9 mouse cellular contexts compared by ENCODE assay signal in the genomic region with DNA sequence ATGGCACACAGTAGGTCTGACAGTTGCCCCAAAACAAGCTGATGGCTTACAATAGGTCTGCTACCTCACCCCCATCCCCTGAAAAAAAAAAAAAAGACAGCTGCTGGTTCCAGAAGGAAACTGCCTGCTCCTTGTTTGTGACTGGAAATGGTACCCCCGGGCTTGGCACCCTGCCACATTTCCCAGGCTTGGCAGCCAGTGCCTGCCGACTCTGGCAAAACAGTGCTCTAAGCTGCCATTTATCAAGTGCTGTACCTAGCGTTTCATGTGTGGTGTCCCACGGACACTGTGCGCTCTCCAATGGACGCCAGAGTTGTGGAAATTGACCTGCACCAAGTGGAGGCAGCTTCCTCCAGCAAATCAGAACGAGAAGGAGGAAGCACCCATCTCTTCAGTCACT. TPM values are rescaled to one million over a fixed set of nuclear protein-coding genes. Genes with fewer than 3 reads are reported as not detected.
DNase-seq lines count a peak whose midpoint lies in the region; ATAC-seq lines count a peak whose summit lies in the region.
"Had no signal": no experiment of that assay in that cellular context is flagged by ENCODE, and none has a peak within 500 bp of the region (broad histone marks: within the 10 kb centered on the region; RNA-seq: fewer than 3 reads in every experiment).

No protein-coding gene starts in this region.

- ATAC-seq in limb, embryonic 13.5 days (ENCODE audit: low FRiP score, low read depth): no peak
- no peak for ATAC-seq in embryonic facial prominence, embryonic 13.5 days (ENCODE audit: insufficient number of reproducible peaks, insufficient read depth, low FRiP score, low TSS enrichment, low read depth)
- ATAC-seq in intestine, embryonic 16.5 days: no peak
- no peak for ATAC-seq in megakaryocyte, adult 5-6 weeks (ENCODE audit: poor library complexity, severe bottlenecking)

- peaks cover 21% of the 10 kb centered on the region for H3K27me3 ChIP-seq in limb, embryonic 13.5 days
- peaks cover 35% of the 10 kb centered on the region for H3K27me3 ChIP-seq in limb, embryonic 10.5 days (ENCODE audit: low read depth, poor library complexity, severe bottlenecking)
- peaks cover 16% of the 10 kb centered on the region for H3K27me3 ChIP-seq in embryonic facial prominence, embryonic 13.5 days
- H3K27me3 ChIP-seq in intestine, embryonic 16.5 days (replicated peaks; ENCODE audit: control insufficient read depth, insufficient read depth, low read length): no peaks in the 10 kb centered on the region; the same call in 1 of the 2 replicates

- WGBS in limb, embryonic 13.5 days: 38% methylated on average over 7 of the region's 7 CpGs
- 66% methylated on average over 7 of the region's 7 CpGs for WGBS in limb, embryonic 10.5 days
- WGBS in embryonic facial prominence, embryonic 13.5 days: 45% methylated on average over 7 of the region's 7 CpGs
- 37% methylated on average over 7 of the region's 7 CpGs for WGBS in intestine, embryonic 16.5 days

- no peak overlapping the region for H3K27ac ChIP-seq in limb, embryonic 13.5 days
- H3K27ac ChIP-seq in limb, embryonic 10.5 days: no peak overlapping the region; the same call in 1 of the 2 replicates
- no peak overlapping the region; the same call in 1 of the 2 replicates for H3K27ac ChIP-seq in embryonic facial prominence, embryonic 13.5 days
- no peak overlapping the region for H3K27ac ChIP-seq in intestine, embryonic 16.5 days (ENCODE audit: low read length)
- H3K27ac ChIP-seq: liver, embryonic 15.5 days had no signal

- no peaks in the 10 kb centered on the region for H3K36me3 ChIP-seq in limb, embryonic 13.5 days
- no peaks in the 10 kb centered on the region for H3K36me3 ChIP-seq in limb, embryonic 10.5 days
- H3K36me3 ChIP-seq in embryonic facial prominence, embryonic 13.5 days: no peaks in the 10 kb centered on the region
- H3K36me3 ChIP-seq in intestine, embryonic 16.5 days (ENCODE audit: control insufficient read depth, insufficient read depth, low read length): no peaks in the 10 kb centered on the region
- H3K36me3 ChIP-seq: liver, embryonic 15.5 days had no signal

- 0 out of 2 replicates have a peak overlapping the region, but pooled peaks have one; percentile 7 for H3K4me2 ChIP-seq in limb, embryonic 13.5 days (replicated peaks)
- peak overlapping the region; percentile 35; the same call in 1 of the 2 replicates for H3K4me2 ChIP-seq in embryonic facial prominence, embryonic 13.5 days
- no peak overlapping the region for H3K4me2 ChIP-seq in intestine, embryonic 16.5 days (ENCODE audit: low read depth, low read length)
- H3K4me2 ChIP-seq: liver, embryonic 15.5 days had no signal

- H3K4me3 ChIP-seq in limb, embryonic 13.5 days: no peak overlapping the region
- no peak overlapping the region for H3K4me3 ChIP-seq in limb, embryonic 10.5 days
- H3K4me3 ChIP-seq in embryonic facial prominence, embryonic 13.5 days: no peak overlapping the region
- no peak overlapping the region for H3K4me3 ChIP-seq in intestine, embryonic 16.5 days (ENCODE audit: low read length)
- H3K4me3 ChIP-seq: liver, embryonic 15.5 days had no signal

- H3K9me3 ChIP-seq in limb, embryonic 13.5 days: no peaks in the 10 kb centered on the region
- no peaks in the 10 kb centered on the region for H3K9me3 ChIP-seq in limb, embryonic 10.5 days (replicated peaks)
- no peaks in the 10 kb centered on the region for H3K9me3 ChIP-seq in embryonic facial prominence, embryonic 13.5 days
- no peaks in the 10 kb centered on the region for H3K9me3 ChIP-seq in intestine, embryonic 16.5 days (ENCODE audit: control insufficient read depth, low read length)
- H3K9me3 ChIP-seq: liver, embryonic 15.5 days had no signal

- H3K9ac ChIP-seq in limb, embryonic 13.5 days: no peak overlapping the region
- no peak overlapping the region for H3K9ac ChIP-seq in embryonic facial prominence, embryonic 13.5 days
- 0 out of 2 replicates have a peak overlapping the region, but pooled peaks have one; percentile 7 for H3K9ac ChIP-seq in intestine, embryonic 16.5 days (ENCODE audit: low read depth, low read length)
- H3K9ac ChIP-seq: liver, embryonic 15.5 days had no signal

- H3K4me1 ChIP-seq in limb, embryonic 13.5 days: peaks cover 21% of the 10 kb centered on the region
- peaks cover 32% of the 10 kb centered on the region for H3K4me1 ChIP-seq in limb, embryonic 10.5 days
- H3K4me1 ChIP-seq in embryonic facial prominence, embryonic 13.5 days: peaks cover 27% of the 10 kb centered on the region
- peaks cover 8% of the 10 kb centered on the region; the same call in 1 of the 2 replicates for H3K4me1 ChIP-seq in intestine, embryonic 16.5 days (ENCODE audit: control insufficient read depth, insufficient read depth, low read length)

- no peak for DNase-seq in limb, embryonic 10.5 days (ENCODE audit: low spot score)
- DNase-seq in lung, postnatal 25 days (ENCODE audit: low spot score): peak; percentile 26
- DNase-seq in gastrocnemius, adult 8-10 months (ENCODE audit: low spot score in 2 of 2): no peak
- no peak for DNase-seq in spleen, adult 18-20 months

RNA-seq across cellular contexts. Expression of a gene that starts 17.5 kb away (rescaled TPM):
- polyA plus RNA-seq in limb, embryonic 13.5 days (2015; fragmentation: Nextera tagmentation; extraction: Ambion mirVana): 0.14 and 0.23 TPM in 2 replicates
- 0.06 and 0.23 TPM in 2 replicates for polyA plus RNA-seq in limb, embryonic 10.5 days (2016; fragmentation: Nextera tagmentation; extraction: Ambion mirVana)
- polyA plus RNA-seq in embryonic facial prominence, embryonic 13.5 days (2015; fragmentation: Nextera tagmentation; extraction: Ambion mirVana): 0.14 and 0.22 TPM in 2 replicates
- polyA plus RNA-seq in intestine, embryonic 16.5 days (2015; fragmentation: Nextera tagmentation; extraction: Ambion mirVana): 0.07 TPM in 1 of 2 replicates, not detected in the other
- not detected for total RNA-seq in gastrocnemius, adult 8-10 months (2022)
- total RNA-seq in megakaryocyte, adult 5-6 weeks (2015): 0.57 and 0.65 TPM in 2 replicates
- 0.04 and 0.29 TPM in 2 replicates for total RNA-seq in megakaryocyte, adult 5-6 weeks (2017)

RNA-seq across cellular contexts. Expression of a gene that starts 17.9 kb away (rescaled TPM):
- polyA plus RNA-seq in limb, embryonic 13.5 days (2015; fragmentation: Nextera tagmentation; extraction: Ambion mirVana): 0.24 and 0.25 TPM in 2 replicates
- 0.04 and 0.13 TPM in 2 replicates for polyA plus RNA-seq in limb, embryonic 10.5 days (2016; fragmentation: Nextera tagmentation; extraction: Ambion mirVana)
- 0.55 and 0.83 TPM in 2 replicates for polyA plus RNA-seq in embryonic facial prominence, embryonic 13.5 days (2015; fragmentation: Nextera tagmentation; extraction: Ambion mirVana)
- polyA plus RNA-seq in intestine, embryonic 16.5 days (2015; fragmentation: Nextera tagmentation; extraction: Ambion mirVana): 0.70 and 0.77 TPM in 2 replicates
- total RNA-seq in gastrocnemius, adult 8-10 months (2022): not detected
- not detected in 2 replicates for total RNA-seq in megakaryocyte, adult 5-6 weeks (2015)
- 0.04 TPM in 1 of 2 replicates, not detected in the other for total RNA-seq in megakaryocyte, adult 5-6 weeks (2017)
- polyA plus RNA-seq: liver, embryonic 15.5 days had no signal

RNA-seq across cellular contexts. Expression of a gene that starts 59.2 kb away (rescaled TPM):
- 0.28 and 0.34 TPM in 2 replicates for polyA plus RNA-seq in limb, embryonic 13.5 days (2015; fragmentation: Nextera tagmentation; extraction: Ambion mirVana)
- 0.15 and 0.16 TPM in 2 replicates for polyA plus RNA-seq in limb, embryonic 10.5 days (2016; fragmentation: Nextera tagmentation; extraction: Ambion mirVana)
- polyA plus RNA-seq in embryonic facial prominence, embryonic 13.5 days (2015; fragmentation: Nextera tagmentation; extraction: Ambion mirVana): 2.6 and 3.9 TPM in 2 replicates
- polyA plus RNA-seq in intestine, embryonic 16.5 days (2015; fragmentation: Nextera tagmentation; extraction: Ambion mirVana): 0.44 and 0.83 TPM in 2 replicates
- total RNA-seq in gastrocnemius, adult 8-10 months (2022): under 1 TPM; 0.07 to 0.67 (median 0.30) TPM
- not detected in 2 replicates for total RNA-seq in megakaryocyte, adult 5-6 weeks (2015)
- total RNA-seq in megakaryocyte, adult 5-6 weeks (2017): not detected in 2 replicates
- polyA plus RNA-seq: liver, embryonic 15.5 days had no signal
